Mouse (Mus musculus): Measurements from ENCODE around the gene Fus.
"Not testable (repeated sequence)": the region's sequence is repeated elsewhere in the genome, so short reads cannot be mapped to it uniquely, and the experiment has no call there.

Gene Fus

GRCm38 (mm10) chr7:127967004-127967921 is at the start of gene Fus:
Gene Fus, plus strand, starts transcription at chr7:127967457.
- DNase-seq (ENCODE audit: low spot score): peak; percentile 95

DNA sequence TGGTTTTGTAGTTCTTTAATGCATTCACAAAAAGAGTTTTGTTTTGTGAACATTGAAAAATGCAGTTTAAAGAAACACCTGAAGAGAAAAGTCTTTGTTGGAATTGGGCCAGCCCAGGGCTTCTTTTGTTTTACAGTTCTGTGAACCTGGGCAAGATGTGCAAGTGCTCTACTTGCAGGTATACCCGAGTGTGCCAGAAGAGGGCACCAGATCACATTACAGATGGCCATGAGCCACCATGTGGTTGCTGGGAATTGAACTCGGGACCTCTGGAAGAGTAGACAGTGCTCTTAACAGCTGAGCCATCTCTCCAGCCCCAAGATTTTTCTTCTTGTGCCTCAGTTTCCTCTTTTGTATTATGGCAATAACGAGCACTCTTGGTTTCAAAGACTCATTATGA is 49.1 kb upstream of the Fus start:
- peak; percentile 47 for DNase-seq (ENCODE audit: low spot score)

- DNase-seq (ENCODE audit: low spot score): peak; percentile 53
Observed at GRCm38 (mm10) chr7:127919290-127919689, 48.0 kb upstream of the Fus start.

- peak; percentile 51 for DNase-seq (ENCODE audit: low spot score)
Observed at GRCm38 (mm10) chr7:127921516-127921915, 45.7 kb upstream of the Fus start.

- DNase-seq (ENCODE audit: low spot score): no peak
Observed at GRCm38 (mm10) chr7:127922451-127923275, 44.6 kb upstream of the Fus start.

DNA sequence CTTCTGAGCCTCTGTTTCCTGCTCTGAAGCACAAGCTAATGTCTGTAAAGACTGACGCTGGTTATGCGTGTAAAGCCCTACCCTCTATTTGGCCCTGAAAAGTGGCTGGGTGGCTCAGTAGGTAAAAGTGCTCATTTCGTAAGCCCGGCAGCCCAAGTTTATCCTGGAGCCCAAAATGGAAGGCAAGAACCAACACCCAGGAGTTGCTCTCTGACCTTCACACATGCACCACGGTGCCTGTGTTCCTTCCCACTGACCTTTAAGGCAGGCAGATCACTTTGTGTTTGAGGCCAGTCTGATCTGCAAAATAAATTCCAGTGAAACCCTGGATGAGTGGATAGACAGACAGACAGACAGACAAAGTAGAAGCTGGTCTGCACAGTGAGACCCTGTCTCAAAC is 43.5 kb upstream of the Fus start:
- no peak for DNase-seq (ENCODE audit: low spot score)

DNA sequence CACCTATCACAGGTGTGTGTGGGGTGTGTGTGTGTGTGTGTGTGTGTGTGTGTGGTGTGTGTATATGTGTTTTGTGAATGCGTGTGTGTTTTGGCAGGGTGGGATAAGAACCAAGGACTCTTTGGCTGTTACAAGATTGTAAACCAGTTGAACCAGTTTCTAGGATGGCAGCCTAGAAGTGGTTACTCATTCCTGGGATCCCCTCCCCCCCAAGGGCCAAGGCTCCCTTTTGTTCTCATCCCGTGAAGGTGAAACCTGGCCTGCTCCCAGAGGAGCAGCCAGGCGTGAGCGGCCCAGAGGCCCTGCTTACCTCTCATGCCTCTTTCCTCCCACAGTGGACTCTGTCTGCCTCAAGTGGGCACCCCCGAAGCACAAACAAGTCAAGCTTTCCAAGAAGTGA is 42.0 kb upstream of the Fus start:
- DNase-seq (ENCODE audit: low spot score): no peak

GRCm38 (mm10) chr7:127926066-127926465 is 41.2 kb upstream of the Fus start:
- DNase-seq (ENCODE audit: low spot score): no peak

DNA sequence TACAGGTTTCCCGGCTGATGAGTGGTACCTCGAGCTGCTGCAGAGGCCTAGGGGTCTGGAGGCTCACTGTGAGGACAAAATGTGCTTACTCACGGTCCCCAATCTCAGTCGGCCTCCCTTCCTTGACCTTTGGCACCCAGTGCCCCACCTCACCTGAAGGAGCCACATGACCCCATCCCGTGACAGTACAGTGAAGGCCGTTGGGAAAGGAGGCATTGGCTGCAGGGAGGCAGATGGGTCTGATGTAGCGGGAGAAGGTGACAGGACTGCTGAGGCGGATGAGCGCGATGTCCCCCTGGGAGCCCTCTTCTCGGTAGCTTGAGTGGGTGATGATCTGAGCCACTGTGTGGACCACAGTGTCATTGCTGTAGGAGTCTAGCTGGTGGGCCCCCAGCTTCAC is 40.4 kb upstream of the Fus start:
- DNase-seq (ENCODE audit: low spot score): no peak

DNA sequence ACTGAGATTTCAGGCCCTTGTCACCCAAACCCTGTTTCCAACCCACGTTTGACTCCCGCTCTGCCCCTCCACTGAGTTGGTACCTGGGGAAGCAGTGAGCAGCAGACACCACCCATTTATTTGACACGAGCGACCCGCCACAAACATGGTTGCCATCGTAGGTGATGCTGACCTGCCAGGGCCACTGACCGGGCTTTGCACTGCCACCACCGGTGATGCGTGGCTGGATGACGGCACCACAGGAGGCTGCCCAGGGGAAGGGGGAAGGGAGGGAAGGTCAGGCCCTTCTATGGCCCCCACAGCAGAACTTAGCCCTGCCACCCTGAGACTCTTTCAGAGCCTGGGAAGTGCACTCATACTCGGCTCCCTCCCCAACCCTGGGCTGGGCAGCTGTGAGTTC is 39.5 kb upstream of the Fus start:
- DNase-seq (ENCODE audit: low spot score): no peak

- no peak for DNase-seq (ENCODE audit: low spot score)
Observed at GRCm38 (mm10) chr7:127928596-127928995, 38.7 kb upstream of the Fus start.

DNA sequence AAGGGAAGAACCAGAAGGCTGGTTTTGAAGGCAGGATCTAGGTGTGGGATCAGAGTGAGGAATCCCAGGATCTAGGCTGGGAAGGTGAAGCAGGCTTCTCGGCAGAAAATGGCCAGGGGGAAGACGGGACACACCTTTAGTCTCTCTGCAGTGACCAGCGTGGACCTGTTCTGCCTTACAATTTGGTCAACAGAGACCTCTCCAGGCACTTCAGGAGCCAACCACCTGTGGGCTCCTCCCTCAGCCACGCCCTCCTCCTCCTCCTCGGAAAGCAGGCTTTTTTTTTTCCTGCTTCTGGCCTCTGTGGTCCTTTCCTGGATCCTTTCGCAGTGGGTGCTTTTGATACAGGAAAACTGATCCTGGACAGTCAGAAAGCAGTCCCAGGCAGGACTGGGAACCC is 37.3 kb upstream of the Fus start, which contains the start of gene Prss8:
TSS of gene Prss8 (minus strand) at position 182 of the 400 bp plus-strand sequence.
- DNase-seq (ENCODE audit: low spot score): no peak

- DNase-seq (ENCODE audit: low spot score): no peak
Observed at GRCm38 (mm10) chr7:127930636-127931035, 36.6 kb upstream of the Fus start.

GRCm38 (mm10) chr7:127931351-127932135 is 35.7 kb upstream of the Fus start:
- no peak for DNase-seq (ENCODE audit: low spot score)

GRCm38 (mm10) chr7:127932273-127933031 is 34.8 kb upstream of the Fus start:
- no peak for DNase-seq (ENCODE audit: low spot score)

GRCm38 (mm10) chr7:127934075-127934474 is 33.2 kb upstream of the Fus start:
- DNase-seq (ENCODE audit: low spot score): no peak

- DNase-seq (ENCODE audit: low spot score): peak; percentile 96
Observed at GRCm38 (mm10) chr7:127935028-127935722, 32.1 kb upstream of the Fus start.

DNA sequence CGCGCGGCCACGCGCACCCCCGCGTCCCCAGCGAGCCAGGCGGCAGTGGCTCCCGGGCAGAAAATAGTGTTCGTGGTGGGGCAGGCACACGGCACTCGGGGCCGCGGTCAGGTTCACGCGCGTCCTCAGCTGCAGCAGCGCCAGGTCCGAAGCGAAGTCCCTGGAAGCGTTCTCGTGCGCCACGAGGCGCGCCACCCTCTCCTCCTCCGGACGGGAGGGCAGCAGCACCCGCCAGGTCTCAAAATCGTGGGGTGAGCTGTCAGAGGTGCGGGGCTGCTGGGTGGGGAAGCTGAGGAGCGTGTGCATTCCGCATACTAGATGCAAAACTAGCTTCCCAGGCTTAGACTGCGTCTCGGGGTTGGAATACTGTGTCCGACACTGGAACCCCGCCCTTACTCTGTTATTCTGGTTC is 31.5 kb upstream of the Fus start:
- DNase-seq (ENCODE audit: low spot score): no peak

GRCm38 (mm10) chr7:127936216-127936884 is 30.9 kb upstream of the Fus start:
- no peak for DNase-seq (ENCODE audit: low spot score)

- not testable (repeated sequence) for DNase-seq (ENCODE audit: low spot score)
Observed at GRCm38 (mm10) chr7:127942097-127942496, 25.2 kb upstream of the Fus start.
